Mouse (Mus musculus) liver, adult 2 months (tissue): ENCODE data around the gene Gatad1.

ENCODE experiments used
- CTCF ChIP-seq: fragments of 200-500 bp; IDR thresholded peaks from 2 replicates; pipeline ENCODE4 v1.5.1; 2011; ENCODE audit warnings: low read depth, low read length, control low read depth
- POLR2A ChIP-seq: fragments of 200-500 bp; IDR thresholded peaks from 2 replicates; pipeline ENCODE4 v1.6.1; 2011; ENCODE audit warnings: low read length, control low read depth; ENCODE audit not compliant: insufficient read depth; ENCODE audit errors: extremely low read depth

- no peak for TF ChIP-seq CTCF
- TF ChIP-seq POLR2A, result no peak
Measured at GRCm38 (mm10) chr5:3692956-3693355, 36.0 kb upstream of the Gatad1 start.
